Mouse (Mus musculus): ENCODE data around the gene Rtl9. TPM values are rescaled to one million over a fixed set of nuclear protein-coding genes. Genes with fewer than 3 reads are reported as not detected.

The Rtl9 gene
- total RNA-seq, 2 experiments from 2014 or later, result 0.88 to 1.3 TPM

Other genes with a start within 250 kb of the Rtl9 start
- 10 to 100 TPM; 42.7 to 43.2 TPM for gene Ammecr1, start 132.9 kb upstream of the Rtl9 start, total RNA-seq (2021)